23 mouse cellular contexts compared by ENCODE assay signal in the genomic region with DNA sequence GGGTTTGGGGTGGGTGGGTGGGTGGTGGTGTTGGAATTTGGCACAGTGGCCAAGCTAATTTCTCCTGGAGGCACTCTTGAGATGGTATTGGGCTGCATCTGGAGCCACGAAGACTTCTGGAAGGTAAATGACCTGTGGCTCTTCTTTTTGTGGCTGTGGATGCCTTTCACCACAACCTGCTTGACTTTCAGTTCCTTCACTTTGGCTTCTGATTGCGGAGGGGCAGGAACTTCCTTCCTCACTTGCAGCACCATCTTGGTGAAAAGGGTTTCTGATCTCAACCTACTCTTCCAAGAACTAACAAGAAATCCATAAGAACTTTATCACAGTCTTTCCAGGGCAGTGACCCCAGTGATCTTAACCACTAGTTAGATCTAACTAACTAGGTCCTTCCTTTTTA. TPM values are rescaled to one million over a fixed set of nuclear protein-coding genes. Genes with fewer than 3 reads are reported as not detected.
DNase-seq lines count a peak whose midpoint lies in the region; ATAC-seq and TF ChIP-seq lines count a peak whose summit lies in the region.
"Had no signal": no experiment of that assay in that cellular context is flagged by ENCODE, and none has a peak within 500 bp of the region (broad histone marks: within the 10 kb centered on the region; RNA-seq: fewer than 3 reads in every experiment).

No protein-coding gene starts in this region.

- no peak for TF ChIP-seq CTCF in CH12.LX (conservative IDR thresholded peaks at IDR 0.05 in 1 of 2, IDR thresholded peaks at IDR 0.05 in 1 of 2; ENCODE audit: low read depth in 2 of 2, low read length in 2 of 2)

- no peaks in the 10 kb centered on the region for H3K36me3 ChIP-seq in heart, embryonic 10.5 days
- H3K36me3 ChIP-seq in CH12.LX (replicated peaks in 1 of 2; ENCODE audit: control insufficient read depth in 1 of 2, insufficient read depth in 1 of 2, low read length in 1 of 2): no peaks in the 10 kb centered on the region
- H3K36me3 ChIP-seq: embryonic facial prominence, embryonic 10.5 days; embryonic facial prominence, embryonic 12.5 days; forebrain, embryonic 15.5 days had no signal

- no peak for TF ChIP-seq RAD21 in CH12.LX (IDR thresholded peaks at IDR 0.05; ENCODE audit: low read depth, low read length)

- H3K27me3 ChIP-seq in heart, embryonic 10.5 days (ENCODE audit: insufficient read depth, poor library complexity, severe bottlenecking): peaks cover 3% of the 10 kb centered on the region; the same call in 1 of the 2 replicates
- H3K27me3 ChIP-seq in CH12.LX (replicated peaks): peaks cover 3% of the 10 kb centered on the region
- H3K27me3 ChIP-seq: embryonic facial prominence, embryonic 12.5 days; forebrain, embryonic 13.5 days; forebrain, embryonic 15.5 days had no signal

- peak; percentile 58 for DNase-seq in heart, embryonic 10.5 days (ENCODE audit: low spot score)
- DNase-seq in heart, adult 9 months (ENCODE audit: low spot score in 2 of 2): no peak
- DNase-seq in CH12.LX (ENCODE audit: extremely low read depth): no peak
- no peak for DNase-seq in layer of hippocampus, adult 9-11 months
- no peak for DNase-seq in right cerebral cortex, adult 2 months (ENCODE audit: low spot score in 2 of 2)
- DNase-seq: adrenal gland, adult 8-10 months; adrenal gland, postnatal 14 days; adrenal gland, postnatal 36 days; B cell, adult 2 months; cerebellum, adult 18-20 months; cerebellum, adult 8-10 months; cerebellum, adult 9-11 months; cerebellum, postnatal 14 days; cerebellum, postnatal 36 days; forebrain, postnatal 0 days had no signal

- dilution Hi-C loops in CH12.LX (cut with MboI; ENCODE audit: extremely low pct_ligation_motif_present, extremely low pct_unique_long_range_greater_than_20kb, low sequenced_read_pairs): no loop called here

- H3K4me3 ChIP-seq in heart, embryonic 10.5 days: no peak overlapping the region
- H3K4me3 ChIP-seq in CH12.LX (replicated peaks in 1 of 3; ENCODE audit: low read depth in 2 of 3, low read length in 2 of 3, poor library complexity in 1 of 3): no peak overlapping the region
- H3K4me3 ChIP-seq: embryonic facial prominence, embryonic 10.5 days; embryonic facial prominence, embryonic 12.5 days; forebrain, embryonic 13.5 days; forebrain, embryonic 15.5 days had no signal

- TF ChIP-seq POLR2A in CH12.LX (IDR thresholded peaks at IDR 0.05; ENCODE audit: low read depth, low read length): no peak

- TF ChIP-seq EP300 in CH12.LX (IDR thresholded peaks at IDR 0.05; ENCODE audit: low read length): peak; percentile 61

- in situ Hi-C loops in CH12.LX (cut with MboI; ENCODE audit: low pct_ligation_motif_present, low pct_unique_long_range_greater_than_20kb, low sequenced_read_pairs): loop anchor here (25.0 kb wide), 2 partner anchors 178 to 453 kb away; a partner anchor contains a TSS

- no peaks in the 10 kb centered on the region for H3K79me2 ChIP-seq in CH12.LX (replicated peaks; ENCODE audit: control insufficient read depth, extremely low read depth, insufficient read depth, poor library complexity, severe bottlenecking)

- H3K4me1 ChIP-seq in heart, embryonic 10.5 days: no peaks in the 10 kb centered on the region
- peaks cover 5 to 8% of the 10 kb centered on the region in 2 experiments; a peak in 3 of 4 replicates for H3K4me1 ChIP-seq in CH12.LX (ENCODE audit: control insufficient read depth in 1 of 2, insufficient read depth in 2 of 2)
- H3K4me1 ChIP-seq: embryonic facial prominence, embryonic 10.5 days; embryonic facial prominence, embryonic 12.5 days; forebrain, embryonic 13.5 days; forebrain, embryonic 15.5 days had no signal

- no peak overlapping the region for H3K9ac ChIP-seq in CH12.LX (ENCODE audit: insufficient read depth, low read depth)
- H3K9ac ChIP-seq: embryonic facial prominence, embryonic 12.5 days; forebrain, embryonic 13.5 days; forebrain, embryonic 15.5 days; forebrain, postnatal 0 days had no signal

- H3K27ac ChIP-seq in heart, embryonic 10.5 days: no peak overlapping the region
- H3K27ac ChIP-seq in CH12.LX (ENCODE audit: insufficient read depth, low read depth): no peak overlapping the region
- H3K27ac ChIP-seq: embryonic facial prominence, embryonic 10.5 days; embryonic facial prominence, embryonic 12.5 days; forebrain, embryonic 13.5 days; forebrain, embryonic 15.5 days had no signal

- 69% methylated on average over 2 of the region's 2 CpGs for WGBS in heart, embryonic 10.5 days

- ATAC-seq in granulocyte monocyte progenitor cell, adult 5-6 weeks (replicated peaks; ENCODE audit: poor library complexity, severe bottlenecking): peak; percentile 59; the same call in 1 of the 2 replicates
- peak; percentile 35; the same call in 1 of the 2 replicates for ATAC-seq in megakaryocyte progenitor cell, adult 5-6 weeks (replicated peaks; ENCODE audit: poor library complexity)
- ATAC-seq in activated CD4-positive, CD25-positive, alpha-beta regulatory T cell, adult 4 months: no peak
- ATAC-seq: CD4-positive, CD25-positive, alpha-beta regulatory T cell, adult 4 months; forebrain, embryonic 13.5 days; forebrain, embryonic 15.5 days; forebrain, postnatal 0 days had no signal

- H3K4me2 ChIP-seq in CH12.LX (ENCODE audit: insufficient read depth, low read depth, poor library complexity, severe bottlenecking): peak overlapping the region; percentile 78
- H3K4me2 ChIP-seq: embryonic facial prominence, embryonic 12.5 days; forebrain, embryonic 13.5 days; forebrain, embryonic 15.5 days had no signal

- H3K9me3 ChIP-seq in heart, embryonic 10.5 days: no peaks in the 10 kb centered on the region
- no peaks in the 10 kb centered on the region for H3K9me3 ChIP-seq in CH12.LX (replicated peaks; ENCODE audit: low read length)
- H3K9me3 ChIP-seq: embryonic facial prominence, embryonic 10.5 days; embryonic facial prominence, embryonic 12.5 days; forebrain, embryonic 13.5 days; forebrain, embryonic 15.5 days had no signal

TF ChIP-seq in CH12.LX, 34 proteins besides CTCF, POLR2A, EP300 and RAD21:
- TF ChIP-seq IRF4 (IDR thresholded peaks at IDR 0.05; ENCODE audit: low read depth, low read length) (peak; percentile 82), POLR2AphosphoS2 (IDR thresholded peaks at IDR 0.05; ENCODE audit: low read depth, low read length) (no peak)

RNA-seq across cellular contexts. Expression of a gene that starts 23.9 kb away (rescaled TPM):
- polyA plus RNA-seq in heart, embryonic 10.5 days (2016; fragmentation: Nextera tagmentation; extraction: Ambion mirVana): 10.3 and 10.9 TPM in 2 replicates
- total RNA-seq in CH12.LX (2012; rRNA removed): 5.8 and 6.6 TPM in 2 replicates
- total RNA-seq in CH12.LX (2014; rRNA removed): 1.8 and 3.8 TPM in 2 replicates
- 3.5 and 4.1 TPM in 2 replicates for polyA plus RNA-seq in CH12.LX (2012; ENCODE audit: insufficient read length, low read depth)
- total RNA-seq in granulocyte monocyte progenitor cell, adult 5-6 weeks (2014; fragmentation: Nextera tagmentation): 0.13 and 1.7 TPM in 2 replicates
- 0.13 and 0.88 TPM in 2 replicates for total RNA-seq in granulocyte monocyte progenitor cell, adult 5-6 weeks (2017)
- total RNA-seq in megakaryocyte progenitor cell, adult 5-6 weeks (2015): 0.46 and 0.84 TPM in 2 replicates
- total RNA-seq in megakaryocyte progenitor cell, adult 5-6 weeks (2017): 1.2 and 1.5 TPM in 2 replicates
- polyA plus RNA-seq in activated CD4-positive, CD25-positive, alpha-beta regulatory T cell, adult 4 months (2017; shearing (Covaris generic)): not detected

RNA-seq across cellular contexts. Expression of a gene that starts 23.9 kb away (rescaled TPM):
- 33.2 and 39.9 TPM in 2 replicates for polyA plus RNA-seq in heart, embryonic 10.5 days (2016; fragmentation: Nextera tagmentation; extraction: Ambion mirVana)
- 15.6 and 22.2 TPM in 2 replicates for total RNA-seq in CH12.LX (2012; rRNA removed)
- 30.8 and 35.3 TPM in 2 replicates for total RNA-seq in CH12.LX (2014; rRNA removed)
- polyA plus RNA-seq in CH12.LX (2012; ENCODE audit: insufficient read length, low read depth): 31.9 and 33.0 TPM in 2 replicates
- total RNA-seq in granulocyte monocyte progenitor cell, adult 5-6 weeks (2014; fragmentation: Nextera tagmentation): 24.6 and 41.7 TPM in 2 replicates
- total RNA-seq in granulocyte monocyte progenitor cell, adult 5-6 weeks (2017): 13.3 and 17.7 TPM in 2 replicates
- total RNA-seq in megakaryocyte progenitor cell, adult 5-6 weeks (2015): 22.7 and 38.8 TPM in 2 replicates
- total RNA-seq in megakaryocyte progenitor cell, adult 5-6 weeks (2017): 19.3 and 22.5 TPM in 2 replicates
- 10 to 100 TPM; 36.7 to 37.3 TPM for polyA plus RNA-seq in activated CD4-positive, CD25-positive, alpha-beta regulatory T cell, adult 4 months (2017; shearing (Covaris generic))
